ENCODE assay signal across 9 mouse cellular contexts in genomic region chr9:100605985-100606554, GRCm38 (mm10). TPM values are rescaled to one million over a fixed set of nuclear protein-coding genes. Genes with fewer than 3 reads are reported as not detected.
A peak's percentile ranks its signal among the peaks of the same experiment; 100 is the strongest.
DNase-seq lines count a peak whose midpoint lies in the region; ATAC-seq lines count a peak whose summit lies in the region.
"Had no signal": no experiment of that assay in that cellular context is flagged by ENCODE, and none has a peak within 500 bp of the region (broad histone marks: within the 10 kb centered on the region; RNA-seq: fewer than 3 reads in every experiment).

No protein-coding gene starts in this region.

- ATAC-seq in hindbrain, embryonic 14.5 days (ENCODE audit: low FRiP score), result no peak
- ATAC-seq in hindbrain, embryonic 13.5 days (ENCODE audit: low FRiP score), result no peak
- ATAC-seq in megakaryocyte, adult 5-6 weeks (ENCODE audit: poor library complexity, severe bottlenecking), result no peak

- H3K4me3 ChIP-seq in hindbrain, embryonic 14.5 days (replicated peaks; ENCODE audit: low read length), result no peak overlapping the region
- H3K4me3 ChIP-seq in hindbrain, embryonic 13.5 days, result no peak overlapping the region
- H3K4me3 ChIP-seq: megakaryocyte, embryonic 14.5 days had no signal

- no peaks in the 10 kb centered on the region for H3K9me3 ChIP-seq in hindbrain, embryonic 14.5 days (ENCODE audit: control insufficient read depth, low read length)
- H3K9me3 ChIP-seq in hindbrain, embryonic 13.5 days, result no peaks in the 10 kb centered on the region

- H3K4me2 ChIP-seq in hindbrain, embryonic 14.5 days (replicated peaks), result no peak overlapping the region
- H3K4me2 ChIP-seq in hindbrain, embryonic 13.5 days, result no peak overlapping the region

- H3K27ac ChIP-seq in hindbrain, embryonic 14.5 days, result no peak overlapping the region
- H3K27ac ChIP-seq in hindbrain, embryonic 13.5 days, result no peak overlapping the region

- peak; percentile 46 for DNase-seq in hindbrain, embryonic 14.5 days (ENCODE audit: low spot score)
- DNase-seq in ES-CJ7 (ENCODE audit: low read depth, low spot score), result peak; percentile 95
- DNase-seq in adrenal gland, postnatal 36 days, result peak; percentile 35 to 55
- DNase-seq in left cerebral cortex, adult 11 months (ENCODE audit: low spot score), result peak; percentile 14
- peak; percentile 35 to 44 for DNase-seq in right cerebral cortex, postnatal 10 days (ENCODE audit: low spot score in 2 of 2)
- no peak for DNase-seq in testis, postnatal 14 days (ENCODE audit: low spot score)

- H3K9ac ChIP-seq in hindbrain, embryonic 14.5 days, result no peak overlapping the region
- no peak overlapping the region for H3K9ac ChIP-seq in hindbrain, embryonic 13.5 days

- H3K4me1 ChIP-seq in hindbrain, embryonic 14.5 days (replicated peaks; ENCODE audit: control insufficient read depth, insufficient read depth, low read length), result no peaks in the 10 kb centered on the region
- peaks cover 7% of the 10 kb centered on the region; the same call in 1 of the 2 replicates for H3K4me1 ChIP-seq in hindbrain, embryonic 13.5 days (replicated peaks)

- no peaks in the 10 kb centered on the region for H3K36me3 ChIP-seq in hindbrain, embryonic 14.5 days (replicated peaks; ENCODE audit: control insufficient read depth, insufficient read depth)
- no peaks in the 10 kb centered on the region for H3K36me3 ChIP-seq in hindbrain, embryonic 13.5 days

- 39% methylated on average over 7 of the region's 7 CpGs for WGBS in hindbrain, embryonic 14.5 days
- 50% methylated on average over 7 of the region's 7 CpGs for WGBS in hindbrain, embryonic 13.5 days

- no peaks in the 10 kb centered on the region for H3K27me3 ChIP-seq in hindbrain, embryonic 14.5 days (ENCODE audit: control insufficient read depth, insufficient read depth, low read length)
- H3K27me3 ChIP-seq in hindbrain, embryonic 13.5 days, result no peaks in the 10 kb centered on the region

RNA-seq across cellular contexts. Expression of gene Stag1, which starts 8.5 kb away (rescaled TPM):
- polyA plus RNA-seq in hindbrain, embryonic 14.5 days (2014; fragmentation: Nextera tagmentation; extraction: Ambion mirVana), result 30.9 and 39.5 TPM in 2 replicates
- polyA plus RNA-seq in hindbrain, embryonic 13.5 days (2015; fragmentation: Nextera tagmentation; extraction: Ambion mirVana), result 42.8 and 44.7 TPM in 2 replicates
- 10 to 100 TPM; 36.0 to 43.8 TPM for total RNA-seq in adrenal gland, postnatal 36 days (2021)
- total RNA-seq in megakaryocyte, adult 5-6 weeks (2015), result 71.4 and 76.5 TPM in 2 replicates
- total RNA-seq in megakaryocyte, adult 5-6 weeks (2017), result 93.7 and 102 TPM in 2 replicates

RNA-seq across cellular contexts. Expression of gene Slc35g2, which starts 35.2 kb away (rescaled TPM):
- 24.2 and 26.2 TPM in 2 replicates for polyA plus RNA-seq in hindbrain, embryonic 14.5 days (2014; fragmentation: Nextera tagmentation; extraction: Ambion mirVana)
- polyA plus RNA-seq in hindbrain, embryonic 13.5 days (2015; fragmentation: Nextera tagmentation; extraction: Ambion mirVana), result 15.4 and 16.6 TPM in 2 replicates
- total RNA-seq in adrenal gland, postnatal 36 days (2021), result 1 to 10 TPM; 8.7 to 9.8 TPM
- total RNA-seq in megakaryocyte, adult 5-6 weeks (2015), result not detected in 2 replicates
- not detected in 2 replicates for total RNA-seq in megakaryocyte, adult 5-6 weeks (2017)

Comparison
In these comparisons a context has a peak if more than half of its experiments do, and no peak if none do; other contexts are left out.
1. RNA of gene Slc35g2, which starts 35.2 kb away (total RNA-seq): 8.7 to 9.8 TPM in adrenal gland, postnatal 36 days; not detected in megakaryocyte, adult 5-6 weeks; every median in the first group is over 4 times any median in the second.